Mouse (Mus musculus) E14TG2a.4 (cell line): ENCODE measurements around the gene Wdr38.

Experiments used
- CTCF ChIP-seq: conservative IDR thresholded peaks from 2 replicates; pipeline ENCODE4 v1.5.1; 2014; ENCODE audit warnings: low read length
- NANOG ChIP-seq: IDR thresholded peaks from 2 replicates; pipeline ENCODE4 v1.6.1; 2014; ENCODE audit warnings: borderline replicate concordance, low read length, mixed read lengths

- no peak for TF ChIP-seq CTCF
- no peak for TF ChIP-seq NANOG
These were observed 51.2 kb downstream of the Wdr38 start for GRCm38 (mm10) chr2:39048515-39048914.
